Mouse (Mus musculus): ENCODE measurements at regions not wholly inside any gene's neighbourhood (a gene's known extent, or its start where the extent isn't known, plus 50 kb on each side); places are given as distances from the start of the nearest gene placed in this dataset.

DNA sequence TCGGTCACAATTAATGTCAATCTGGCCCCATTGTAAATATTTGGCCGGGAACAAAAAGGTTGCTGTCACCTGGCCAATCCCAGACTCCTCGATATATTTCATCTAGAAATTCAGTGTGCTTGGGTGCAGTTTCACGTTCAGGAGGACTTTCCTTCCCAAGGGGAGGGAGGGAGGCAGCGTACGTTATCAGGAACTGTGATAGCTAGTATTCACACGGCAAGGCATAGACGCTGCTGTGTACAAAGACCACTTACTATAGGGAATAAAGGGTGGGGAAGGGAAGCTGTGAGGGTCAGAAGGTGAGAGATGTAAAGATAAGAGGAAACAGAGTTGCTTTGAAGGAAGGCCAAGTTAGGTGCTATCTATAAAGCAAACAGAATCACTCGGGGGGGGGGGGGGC lies 132.7 kb upstream of the Sox9 start:
- TF ChIP-seq EP300 (optimal IDR thresholded peaks at IDR 0.05) (no peak), CTCF (IDR thresholded peaks at IDR 0.05; ENCODE audit: low read depth) (no peak)
